In the genomic region with DNA sequence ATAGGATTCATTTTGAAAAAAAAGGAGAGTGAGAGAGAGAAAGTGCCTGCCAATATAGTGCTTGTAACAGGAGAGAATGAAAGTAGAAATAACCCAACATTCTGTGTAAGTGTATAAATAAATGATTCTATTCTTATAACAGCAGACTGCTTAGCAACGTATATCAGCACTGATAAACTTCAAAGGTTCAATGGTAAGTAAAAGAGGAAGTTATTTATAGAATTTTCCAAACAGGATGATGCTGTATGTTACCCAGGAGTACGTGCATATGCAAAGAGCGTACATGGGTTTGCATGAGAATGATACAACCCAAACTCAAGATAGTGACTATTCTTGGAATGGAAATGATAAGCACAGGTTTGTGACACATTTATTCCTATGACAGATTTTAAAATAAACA, we compare ENCODE assay signal across 16 mouse cellular contexts.
"Had no signal": no experiment of that assay in that cellular context is flagged by ENCODE, and none has a peak within 500 bp of the region (broad histone marks: within the 10 kb centered on the region; RNA-seq: fewer than 3 reads in every experiment).

No protein-coding gene starts in this region.

- DNase-seq: kidney, postnatal 14 days; kidney, postnatal 4 days; layer of hippocampus, adult 9-11 months; liver, embryonic 13.5 days; lung, adult 2 months; lung, postnatal 14 days; lung, postnatal 4 days; retina, postnatal 1 day; spleen, adult 18-20 months; thymus, postnatal 25 days had no signal

- H3K36me3 ChIP-seq: liver, embryonic 13.5 days; midbrain, embryonic 15.5 days; neural tube, embryonic 13.5 days; stomach, embryonic 15.5 days had no signal

- H3K4me3 ChIP-seq: left cerebral cortex, adult 2 months; liver, embryonic 13.5 days; midbrain, embryonic 15.5 days; myocyte; neural tube, embryonic 13.5 days; stomach, embryonic 15.5 days had no signal

- H3K9ac ChIP-seq: liver, embryonic 13.5 days; midbrain, embryonic 15.5 days; neural tube, embryonic 13.5 days; stomach, embryonic 15.5 days had no signal

- H3K9me3 ChIP-seq: liver, embryonic 13.5 days; midbrain, embryonic 15.5 days; neural tube, embryonic 13.5 days; stomach, embryonic 15.5 days had no signal

- H3K4me2 ChIP-seq: liver, embryonic 13.5 days; midbrain, embryonic 11.5 days; midbrain, embryonic 15.5 days; neural tube, embryonic 13.5 days; stomach, embryonic 15.5 days had no signal

- H3K27me3 ChIP-seq: liver, embryonic 13.5 days; midbrain, embryonic 15.5 days; neural tube, embryonic 13.5 days; stomach, embryonic 15.5 days had no signal

- H3K4me1 ChIP-seq: liver, embryonic 13.5 days; midbrain, embryonic 15.5 days; neural tube, embryonic 13.5 days; stomach, embryonic 15.5 days had no signal

- H3K27ac ChIP-seq: liver, embryonic 13.5 days; midbrain, embryonic 15.5 days; neural tube, embryonic 13.5 days; stomach, embryonic 15.5 days had no signal
